Mouse (Mus musculus): Measurements from ENCODE around the gene Tulp2. TPM values are rescaled to one million over a fixed set of nuclear protein-coding genes. Genes with fewer than 3 reads are reported as not detected.
A peak's percentile ranks its signal among the peaks of the same experiment; 100 is the strongest.

Tulp2 gene
- polyA plus RNA-seq, 1 experiment from 2014 or later: 2.3 TPM

- Histone ChIP-seq H3K4me3 (ENCODE audit: low read depth, low read length) (no peak overlapping the region), H3K4me1 (replicated peaks; ENCODE audit: control insufficient read depth, insufficient read depth, low read length) (0 out of 2 replicates have a peak, but pooled peaks cover 2% of the 10 kb centered on the region), H3K27me3 (replicated peaks; ENCODE audit: control insufficient read depth, insufficient read depth, low read length) (no peaks in the 10 kb centered on the region), H3K4me2 (ENCODE audit: low read length) (no peak overlapping the region), H3K36me3 (ENCODE audit: control insufficient read depth, insufficient read depth, low read length) (no peaks in the 10 kb centered on the region), H3K27ac (ENCODE audit: low read depth) (no peak overlapping the region), H3K9ac (ENCODE audit: low read length) (no peak overlapping the region), H3K9me3 (ENCODE audit: control insufficient read depth, low read length) (no peaks in the 10 kb centered on the region)
- WGBS: 29% methylated on average over 8 of the region's 8 CpGs
- DNase-seq (ENCODE audit: low spot score) (peak; percentile 85), ATAC-seq (replicated peaks; ENCODE audit: low FRiP score, low TSS enrichment, low read depth) (no peak)
Measured at GRCm38 (mm10) chr7:45555787-45556186, 74.1 kb downstream of the Tulp2 start.

- 21% methylated on average over 6 of the region's 6 CpGs for WGBS
- no peak overlapping the region for H3K27ac ChIP-seq (ENCODE audit: low read depth)
- no peak for ATAC-seq (replicated peaks; ENCODE audit: low FRiP score, low TSS enrichment, low read depth)
Measured at GRCm38 (mm10) chr7:45558907-45559306, 77.2 kb downstream of the Tulp2 start.

GRCm38 (mm10) chr7:45560241-45560640 is 78.6 kb downstream of the Tulp2 start:
- no peak overlapping the region for H3K4me3 ChIP-seq (ENCODE audit: low read depth, low read length)
- peaks cover 13% of the 10 kb centered on the region for H3K4me1 ChIP-seq (replicated peaks; ENCODE audit: control insufficient read depth, insufficient read depth, low read length)
- H3K36me3 ChIP-seq (ENCODE audit: control insufficient read depth, insufficient read depth, low read length): no peaks in the 10 kb centered on the region
- no peak overlapping the region for H3K4me2 ChIP-seq (ENCODE audit: low read length)
- 78% methylated on average over 7 of the region's 7 CpGs for WGBS
- no peak overlapping the region for H3K9ac ChIP-seq (ENCODE audit: low read length)
- no peaks in the 10 kb centered on the region for H3K9me3 ChIP-seq (ENCODE audit: control insufficient read depth, low read length)
- DNase-seq (ENCODE audit: low spot score) (no peak), ATAC-seq (replicated peaks; ENCODE audit: low FRiP score, low TSS enrichment, low read depth) (no peak)
- H3K27ac ChIP-seq (ENCODE audit: low read depth): no peak overlapping the region
- no peaks in the 10 kb centered on the region for H3K27me3 ChIP-seq (replicated peaks; ENCODE audit: control insufficient read depth, insufficient read depth, low read length)

More at GRCm38 (mm10) chr7:45558907-45559306, 77.2 kb downstream of the Tulp2 start:
- H3K36me3 ChIP-seq (ENCODE audit: control insufficient read depth, insufficient read depth, low read length): no peaks in the 10 kb centered on the region
- H3K27me3 ChIP-seq (replicated peaks; ENCODE audit: control insufficient read depth, insufficient read depth, low read length): no peaks in the 10 kb centered on the region
- H3K4me1 ChIP-seq (replicated peaks; ENCODE audit: control insufficient read depth, insufficient read depth, low read length): peaks cover 13% of the 10 kb centered on the region
- H3K4me2 ChIP-seq (ENCODE audit: low read length): no peak overlapping the region
- H3K9me3 ChIP-seq (ENCODE audit: control insufficient read depth, low read length): no peaks in the 10 kb centered on the region
- H3K9ac ChIP-seq (ENCODE audit: low read length): no peak overlapping the region
- no peak for DNase-seq (ENCODE audit: low spot score)
- no peak overlapping the region for H3K4me3 ChIP-seq (ENCODE audit: low read depth, low read length)

- no peak overlapping the region for H3K27ac ChIP-seq (ENCODE audit: low read depth)
- no peak overlapping the region for H3K4me3 ChIP-seq (ENCODE audit: low read depth, low read length)
- peak; percentile 95 for DNase-seq (ENCODE audit: low spot score)
- peak overlapping the region; percentile 26 for H3K4me2 ChIP-seq (ENCODE audit: low read length)
- H3K27me3 ChIP-seq (replicated peaks; ENCODE audit: control insufficient read depth, insufficient read depth, low read length): no peaks in the 10 kb centered on the region
- H3K9me3 ChIP-seq (ENCODE audit: control insufficient read depth, low read length): no peaks in the 10 kb centered on the region
- WGBS: 24% methylated on average over 17 of the region's 17 CpGs
- H3K9ac ChIP-seq (ENCODE audit: low read length): no peak overlapping the region
- peaks cover 13% of the 10 kb centered on the region for H3K4me1 ChIP-seq (replicated peaks; ENCODE audit: control insufficient read depth, insufficient read depth, low read length)
- ATAC-seq (replicated peaks; ENCODE audit: low FRiP score, low TSS enrichment, low read depth): peak; percentile 44; the same call in 1 of the 2 replicates
- H3K36me3 ChIP-seq (ENCODE audit: control insufficient read depth, insufficient read depth, low read length): no peaks in the 10 kb centered on the region
Measured at GRCm38 (mm10) chr7:45560843-45561623, 79.4 kb downstream of the Tulp2 start.

GRCm38 (mm10) chr7:45561624-45562520 is 80.2 kb downstream of the Tulp2 start:
- Histone ChIP-seq H3K27me3 (replicated peaks; ENCODE audit: control insufficient read depth, insufficient read depth, low read length) (no peaks in the 10 kb centered on the region), H3K4me2 (ENCODE audit: low read length) (peak overlapping the region; percentile 26), H3K9ac (ENCODE audit: low read length) (0 out of 2 replicates have a peak overlapping the region, but pooled peaks have one; percentile 1), H3K36me3 (ENCODE audit: control insufficient read depth, insufficient read depth, low read length) (no peaks in the 10 kb centered on the region), H3K4me3 (ENCODE audit: low read depth, low read length) (no peak overlapping the region), H3K27ac (ENCODE audit: low read depth) (no peak overlapping the region), H3K4me1 (replicated peaks; ENCODE audit: control insufficient read depth, insufficient read depth, low read length) (peaks cover 13% of the 10 kb centered on the region), H3K9me3 (ENCODE audit: control insufficient read depth, low read length) (no peaks in the 10 kb centered on the region)
- DNase-seq (ENCODE audit: low spot score) (no peak), ATAC-seq (replicated peaks; ENCODE audit: low FRiP score, low TSS enrichment, low read depth) (0 out of 2 replicates have a peak, but pooled peaks have one; percentile 10)
- 46% methylated on average over 12 of the region's 12 CpGs for WGBS

- Histone ChIP-seq H3K4me1 (replicated peaks; ENCODE audit: control insufficient read depth, insufficient read depth, low read length) (peaks cover 20% of the 10 kb centered on the region), H3K36me3 (ENCODE audit: control insufficient read depth, insufficient read depth, low read length) (no peaks in the 10 kb centered on the region), H3K9me3 (ENCODE audit: control insufficient read depth, low read length) (no peaks in the 10 kb centered on the region), H3K4me3 (ENCODE audit: low read depth, low read length) (no peak overlapping the region), H3K27me3 (replicated peaks; ENCODE audit: control insufficient read depth, insufficient read depth, low read length) (no peaks in the 10 kb centered on the region), H3K9ac (ENCODE audit: low read length) (no peak overlapping the region), H3K27ac (ENCODE audit: low read depth) (no peak overlapping the region), H3K4me2 (ENCODE audit: low read length) (no peak overlapping the region)
- WGBS: 54% methylated on average over 2 of the region's 2 CpGs
- ATAC-seq (replicated peaks; ENCODE audit: low FRiP score, low TSS enrichment, low read depth): no peak
- DNase-seq (ENCODE audit: low spot score): no peak
Measured at GRCm38 (mm10) chr7:45564811-45565210, 83.1 kb downstream of the Tulp2 start.

GRCm38 (mm10) chr7:45565446-45565845 is 83.8 kb downstream of the Tulp2 start:
- ATAC-seq (replicated peaks; ENCODE audit: low FRiP score, low TSS enrichment, low read depth) (no peak), DNase-seq (ENCODE audit: low spot score) (no peak)
- no peaks in the 10 kb centered on the region for H3K9me3 ChIP-seq (ENCODE audit: control insufficient read depth, low read length)
- H3K4me2 ChIP-seq (ENCODE audit: low read length): no peak overlapping the region
- no peak overlapping the region for H3K4me3 ChIP-seq (ENCODE audit: low read depth, low read length)
- no peaks in the 10 kb centered on the region for H3K36me3 ChIP-seq (ENCODE audit: control insufficient read depth, insufficient read depth, low read length)
- peaks cover 22% of the 10 kb centered on the region for H3K4me1 ChIP-seq (replicated peaks; ENCODE audit: control insufficient read depth, insufficient read depth, low read length)
- H3K27me3 ChIP-seq (replicated peaks; ENCODE audit: control insufficient read depth, insufficient read depth, low read length): no peaks in the 10 kb centered on the region
- H3K27ac ChIP-seq (ENCODE audit: low read depth): no peak overlapping the region
- 88% methylated on average over 9 of the region's 9 CpGs for WGBS
- no peak overlapping the region for H3K9ac ChIP-seq (ENCODE audit: low read length)

GRCm38 (mm10) chr7:45567112-45567779 is 85.6 kb downstream of the Tulp2 start:
- Histone ChIP-seq H3K27ac (ENCODE audit: low read depth) (peak overlapping the region; percentile 79), H3K9ac (ENCODE audit: low read length) (no peak overlapping the region), H3K36me3 (ENCODE audit: control insufficient read depth, insufficient read depth, low read length) (no peaks in the 10 kb centered on the region), H3K4me3 (ENCODE audit: low read depth, low read length) (peak overlapping the region; percentile 48; the same call in 1 of the 2 replicates), H3K4me1 (replicated peaks; ENCODE audit: control insufficient read depth, insufficient read depth, low read length) (peaks cover 28% of the 10 kb centered on the region), H3K4me2 (ENCODE audit: low read length) (peak overlapping the region; percentile 69), H3K27me3 (replicated peaks; ENCODE audit: control insufficient read depth, insufficient read depth, low read length) (no peaks in the 10 kb centered on the region), H3K9me3 (ENCODE audit: control insufficient read depth, low read length) (no peaks in the 10 kb centered on the region)
- ATAC-seq (replicated peaks; ENCODE audit: low FRiP score, low TSS enrichment, low read depth) (no peak), DNase-seq (ENCODE audit: low spot score) (no peak)
- WGBS: 75% methylated on average over 8 of the region's 8 CpGs
